Mouse (Mus musculus) right cerebral cortex, postnatal 4 days (tissue): ENCODE results near the gene Lpp.

Experiments
- DNase-seq: peaks from one replicate; pipeline ENCODE4 v3.0.0-alpha.2; 2022

Lpp gene

GRCm38 (mm10) chr16:24438438-24438837 is 45.1 kb downstream of the Lpp start:
- DNase-seq, result no peak

GRCm38 (mm10) chr16:24441338-24441737 is 48.0 kb downstream of the Lpp start:
- no peak for DNase-seq

GRCm38 (mm10) chr16:24442500-24443122 is 49.3 kb downstream of the Lpp start:
- no peak for DNase-seq

GRCm38 (mm10) chr16:24443123-24443515 is 49.8 kb downstream of the Lpp start:
- DNase-seq, result no peak

GRCm38 (mm10) chr16:24443555-24443954 is 50.2 kb downstream of the Lpp start:
- no peak for DNase-seq

- DNase-seq, result no peak
Observed at GRCm38 (mm10) chr16:24444818-24445217, 51.5 kb downstream of the Lpp start.

GRCm38 (mm10) chr16:24445473-24445872 is 52.2 kb downstream of the Lpp start:
- DNase-seq, result no peak

- DNase-seq, result no peak
Observed at GRCm38 (mm10) chr16:24446449-24446848, 53.1 kb downstream of the Lpp start.

- DNase-seq, result no peak
Observed at GRCm38 (mm10) chr16:24447666-24448492, 54.6 kb downstream of the Lpp start.

GRCm38 (mm10) chr16:24448493-24448845 is 55.2 kb downstream of the Lpp start:
- no peak for DNase-seq

GRCm38 (mm10) chr16:24449806-24450205 is 56.5 kb downstream of the Lpp start:
- DNase-seq, result no peak

GRCm38 (mm10) chr16:24450256-24450655 is 56.9 kb downstream of the Lpp start:
- no peak for DNase-seq

- DNase-seq, result no peak
Observed at GRCm38 (mm10) chr16:24451123-24451522, 57.8 kb downstream of the Lpp start.

- no peak for DNase-seq
Observed at GRCm38 (mm10) chr16:24453536-24453935, 60.2 kb downstream of the Lpp start.

GRCm38 (mm10) chr16:24454493-24454892 is 61.2 kb downstream of the Lpp start:
- DNase-seq, result no peak

- DNase-seq, result no peak
Observed at GRCm38 (mm10) chr16:24455361-24455855, 62.1 kb downstream of the Lpp start.

GRCm38 (mm10) chr16:24463842-24464241 is 70.5 kb downstream of the Lpp start:
- DNase-seq, result no peak

- no peak for DNase-seq
Observed at GRCm38 (mm10) chr16:24464436-24464835, 71.1 kb downstream of the Lpp start.

GRCm38 (mm10) chr16:24465633-24466032 is 72.3 kb downstream of the Lpp start:
- DNase-seq, result no peak

GRCm38 (mm10) chr16:24467544-24468290 is 74.4 kb downstream of the Lpp start:
- no peak for DNase-seq

GRCm38 (mm10) chr16:24469313-24469712 is 76.0 kb downstream of the Lpp start:
- DNase-seq, result no peak

- no peak for DNase-seq
Observed at GRCm38 (mm10) chr16:24470601-24471000, 77.3 kb downstream of the Lpp start.

GRCm38 (mm10) chr16:24471029-24471428 is 77.7 kb downstream of the Lpp start:
- DNase-seq, result no peak

GRCm38 (mm10) chr16:24471801-24472200 is 78.5 kb downstream of the Lpp start:
- DNase-seq, result no peak
